Mouse (Mus musculus): ENCODE measurements around the gene 4930435E12Rik. TPM values are rescaled to one million over a fixed set of nuclear protein-coding genes. Genes with fewer than 3 reads are reported as not detected.

The 4930435E12Rik gene
- polyA plus RNA-seq, 1 experiment, result not detected

- TF ChIP-seq CTCF (IDR thresholded peaks at IDR 0.05; ENCODE audit: insufficient read depth, low read length) (no peak), POLR2A (IDR thresholded peaks at IDR 0.05; ENCODE audit: borderline replicate concordance, extremely low read depth, low read depth, low read length) (no peak)
- WGBS, result 46% methylated on average over 3 of the region's 3 CpGs
- peak overlapping the region; percentile 36 for H3K4me3 ChIP-seq (replicated peaks; ENCODE audit: extremely low read depth, low read depth, low read length)
- no peaks in the 10 kb centered on the region; the same call in 1 of the 2 replicates for H3K4me1 ChIP-seq (ENCODE audit: control insufficient read depth, insufficient read depth, low read length)
- no peak for DNase-seq
Observed at GRCm38 (mm10) chr16:38798957-38799450, 29.5 kb downstream of the 4930435E12Rik start.

- 0 out of 2 replicates have a peak, but pooled peaks cover 2% of the 10 kb centered on the region for H3K4me1 ChIP-seq (ENCODE audit: control insufficient read depth, insufficient read depth, low read length)
- DNase-seq, result no peak
- no peak for TF ChIP-seq CTCF (IDR thresholded peaks at IDR 0.05; ENCODE audit: insufficient read depth, low read length)
- no peak for TF ChIP-seq POLR2A (IDR thresholded peaks at IDR 0.05; ENCODE audit: borderline replicate concordance, extremely low read depth, low read depth, low read length)
- WGBS, result 48% methylated on average over 6 of the region's 6 CpGs
- no peak overlapping the region for H3K4me3 ChIP-seq (replicated peaks; ENCODE audit: extremely low read depth, low read depth, low read length)
Observed at GRCm38 (mm10) chr16:38793120-38793519, 35.4 kb downstream of the 4930435E12Rik start.

GRCm38 (mm10) chr16:38789966-38790365 is 38.6 kb downstream of the 4930435E12Rik start:
- TF ChIP-seq CTCF (IDR thresholded peaks at IDR 0.05; ENCODE audit: insufficient read depth, low read length) (no peak), POLR2A (IDR thresholded peaks at IDR 0.05; ENCODE audit: borderline replicate concordance, extremely low read depth, low read depth, low read length) (no peak)
- 62% methylated on average over 3 of the region's 3 CpGs for WGBS
- DNase-seq, result no peak
- Histone ChIP-seq H3K4me3 (replicated peaks; ENCODE audit: extremely low read depth, low read depth, low read length) (no peak overlapping the region), H3K4me1 (ENCODE audit: control insufficient read depth, insufficient read depth, low read length) (0 out of 2 replicates have a peak, but pooled peaks cover 2% of the 10 kb centered on the region)

- Histone ChIP-seq H3K4me1 (ENCODE audit: control insufficient read depth, insufficient read depth, low read length) (0 out of 2 replicates have a peak, but pooled peaks cover 2% of the 10 kb centered on the region), H3K4me3 (replicated peaks; ENCODE audit: extremely low read depth, low read depth, low read length) (no peak overlapping the region)
- no peak for TF ChIP-seq CTCF (IDR thresholded peaks at IDR 0.05; ENCODE audit: insufficient read depth, low read length)
- no peak for TF ChIP-seq POLR2A (IDR thresholded peaks at IDR 0.05; ENCODE audit: borderline replicate concordance, extremely low read depth, low read depth, low read length)
- DNase-seq, result no peak
- 72% methylated on average over 2 of the region's 2 CpGs for WGBS
Observed at GRCm38 (mm10) chr16:38789016-38789415, 39.5 kb downstream of the 4930435E12Rik start.

GRCm38 (mm10) chr16:38785301-38785700 is 43.2 kb downstream of the 4930435E12Rik start:
- WGBS, result 78% methylated on average over 7 of the region's 7 CpGs
- TF ChIP-seq CTCF (IDR thresholded peaks at IDR 0.05; ENCODE audit: insufficient read depth, low read length), result no peak
- TF ChIP-seq POLR2A (IDR thresholded peaks at IDR 0.05; ENCODE audit: borderline replicate concordance, extremely low read depth, low read depth, low read length), result no peak

GRCm38 (mm10) chr16:38782524-38783067 is 46.0 kb downstream of the 4930435E12Rik start:
- H3K4me1 ChIP-seq (ENCODE audit: control insufficient read depth, insufficient read depth, low read length), result no peaks in the 10 kb centered on the region
- TF ChIP-seq CTCF (IDR thresholded peaks at IDR 0.05; ENCODE audit: insufficient read depth, low read length) (no peak), POLR2A (IDR thresholded peaks at IDR 0.05; ENCODE audit: borderline replicate concordance, extremely low read depth, low read depth, low read length) (no peak)
- H3K4me3 ChIP-seq (replicated peaks; ENCODE audit: extremely low read depth, low read depth, low read length), result no peak overlapping the region
- WGBS, result 46% methylated on average over 2 of the region's 2 CpGs
- no peak for DNase-seq

More at GRCm38 (mm10) chr16:38785301-38785700, 43.2 kb downstream of the 4930435E12Rik start:
- Histone ChIP-seq H3K4me1 (ENCODE audit: control insufficient read depth, insufficient read depth, low read length) (0 out of 2 replicates have a peak, but pooled peaks cover 2% of the 10 kb centered on the region), H3K4me3 (replicated peaks; ENCODE audit: extremely low read depth, low read depth, low read length) (no peak overlapping the region)
- DNase-seq, result no peak

- WGBS, result 45% methylated on average over 2 of the region's 2 CpGs
- TF ChIP-seq CTCF (IDR thresholded peaks at IDR 0.05; ENCODE audit: insufficient read depth, low read length) (no peak), POLR2A (IDR thresholded peaks at IDR 0.05; ENCODE audit: borderline replicate concordance, extremely low read depth, low read depth, low read length) (no peak)
Observed at GRCm38 (mm10) chr16:38781946-38782345, 46.6 kb downstream of the 4930435E12Rik start.

GRCm38 (mm10) chr16:38780960-38781572 is 47.5 kb downstream of the 4930435E12Rik start:
- no peak for DNase-seq
- TF ChIP-seq CTCF (IDR thresholded peaks at IDR 0.05; ENCODE audit: insufficient read depth, low read length) (no peak), POLR2A (IDR thresholded peaks at IDR 0.05; ENCODE audit: borderline replicate concordance, extremely low read depth, low read depth, low read length) (no peak)

More at GRCm38 (mm10) chr16:38781946-38782345, 46.6 kb downstream of the 4930435E12Rik start:
- DNase-seq, result no peak
- Histone ChIP-seq H3K4me1 (ENCODE audit: control insufficient read depth, insufficient read depth, low read length) (no peaks in the 10 kb centered on the region), H3K4me3 (replicated peaks; ENCODE audit: extremely low read depth, low read depth, low read length) (no peak overlapping the region)

GRCm38 (mm10) chr16:38776342-38776741 is 52.2 kb downstream of the 4930435E12Rik start:
- no peak overlapping the region for H3K4me3 ChIP-seq (replicated peaks; ENCODE audit: extremely low read depth, low read depth, low read length)
- no peak for DNase-seq
- H3K4me1 ChIP-seq (ENCODE audit: control insufficient read depth, insufficient read depth, low read length), result peaks cover 3% of the 10 kb centered on the region
- WGBS, result 70% methylated on average over 6 of the region's 6 CpGs
- TF ChIP-seq CTCF (IDR thresholded peaks at IDR 0.05; ENCODE audit: insufficient read depth, low read length) (0 out of 2 replicates have a peak, but pooled peaks have one; percentile 17), POLR2A (IDR thresholded peaks at IDR 0.05; ENCODE audit: borderline replicate concordance, extremely low read depth, low read depth, low read length) (no peak)

More at GRCm38 (mm10) chr16:38780960-38781572, 47.5 kb downstream of the 4930435E12Rik start:
- Histone ChIP-seq H3K4me1 (ENCODE audit: control insufficient read depth, insufficient read depth, low read length) (no peaks in the 10 kb centered on the region), H3K4me3 (replicated peaks; ENCODE audit: extremely low read depth, low read depth, low read length) (no peak overlapping the region)
- WGBS, result 97% methylated on average over 7 of the region's 7 CpGs

Measured in lung, adult 2 months (tissue).